Mouse (Mus musculus) hindbrain, embryonic 10.5 days (tissue): ENCODE results near the gene Golga1. TPM values are rescaled to one million over a fixed set of nuclear protein-coding genes. Genes with fewer than 3 reads are reported as not detected.

Source experiments
- polyA plus RNA-seq: library from polyadenylated mRNA; unstranded; fragments of >200 nt; fragmentation: Nextera tagmentation; extraction: Ambion mirVana; gene quantifications from 2 replicates; pipeline ENCODE4 v1.2.1, GENCODE M21; 2016

The Golga1 gene
- polyA plus RNA-seq, 1 experiment from 2014 or later, result 20.3 TPM

Other genes starting within 250 kb of the Golga1 start
- 5.1 and 12.6 TPM in 2 replicates for gene Nr6a1, start 137.9 kb downstream of the Golga1 start, polyA plus RNA-seq
- 1.7 and 2.1 TPM in 2 replicates for gene Olfml2a, start 133.6 kb downstream of the Golga1 start, polyA plus RNA-seq
- gene Wdr38, start 68.1 kb downstream of the Golga1 start, polyA plus RNA-seq, result 1.4 and 1.8 TPM in 2 replicates
- gene Arpc5l, start 60.2 kb downstream of the Golga1 start, polyA plus RNA-seq, result 133 and 137 TPM in 2 replicates
- gene Rpl35, start 59.9 kb downstream of the Golga1 start, polyA plus RNA-seq, result 997 and 1,033 TPM in 2 replicates
- 8.9 and 11.0 TPM in 2 replicates for gene Scai, start 125.2 kb upstream of the Golga1 start, polyA plus RNA-seq
- 80.0 and 85.8 TPM in 2 replicates for gene Ppp6c, start 160.9 kb upstream of the Golga1 start, polyA plus RNA-seq